8 mouse cellular contexts compared by ENCODE assay signal in genomic region chr15:88850146-88850826, GRCm38 (mm10). TPM values are rescaled to one million over a fixed set of nuclear protein-coding genes. Genes with fewer than 3 reads are reported as not detected.
DNase-seq lines count a peak whose midpoint lies in the region; ATAC-seq and TF ChIP-seq lines count a peak whose summit lies in the region.

No protein-coding gene starts in this region.

- no peak overlapping the region for H3K4me2 ChIP-seq in hindbrain, embryonic 15.5 days
- no peak overlapping the region for H3K4me2 ChIP-seq in midbrain, embryonic 15.5 days

- peak; percentile 57 for ATAC-seq in hindbrain, embryonic 15.5 days (ENCODE audit: low FRiP score, low read depth)
- no peak for ATAC-seq in megakaryocyte progenitor cell, adult 5-6 weeks (replicated peaks; ENCODE audit: poor library complexity)
- ATAC-seq in midbrain, embryonic 15.5 days (replicated peaks): no peak

- no peaks in the 10 kb centered on the region for H3K27me3 ChIP-seq in hindbrain, embryonic 15.5 days
- H3K27me3 ChIP-seq in midbrain, embryonic 15.5 days (replicated peaks): no peaks in the 10 kb centered on the region

- no peak overlapping the region for H3K4me3 ChIP-seq in hindbrain, embryonic 15.5 days
- H3K4me3 ChIP-seq in left cerebral cortex, adult 2 months: no peak overlapping the region
- H3K4me3 ChIP-seq in midbrain, embryonic 15.5 days: no peak overlapping the region

- intact Hi-C loops in left cerebral cortex, adult 2 months (cut with DNase I): no loop called here

- 52% methylated on average over 10 of the region's 10 CpGs for WGBS in hindbrain, embryonic 15.5 days
- 58% methylated on average over 10 of the region's 10 CpGs for WGBS in midbrain, embryonic 15.5 days

- H3K27ac ChIP-seq in hindbrain, embryonic 15.5 days (replicated peaks): 0 out of 2 replicates have a peak overlapping the region, but pooled peaks have one; percentile 20
- peak overlapping the region; percentile 83 for H3K27ac ChIP-seq in left cerebral cortex, adult 2 months
- H3K27ac ChIP-seq in midbrain, embryonic 15.5 days: no peak overlapping the region

- DNase-seq in 3134 (ENCODE audit: extremely low read depth, insufficient read length, low spot score): peak; percentile 66
- peak; percentile 76 for DNase-seq in adrenal gland, postnatal 25 days
- DNase-seq in frontal cortex, postnatal 36 days (ENCODE audit: low spot score in 2 of 2): peak; percentile 79 to 81
- peak; percentile 73 to 78 for DNase-seq in left cerebral cortex, adult 2 months (ENCODE audit: extremely low spot score in 1 of 2, low spot score in 2 of 2)
- peak; percentile 90 for DNase-seq in lung, postnatal 10 days

- TF ChIP-seq CTCF in left cerebral cortex, adult 2 months (IDR thresholded peaks at IDR 0.05): no peak

- H3K9ac ChIP-seq in hindbrain, embryonic 15.5 days: no peak overlapping the region
- no peak overlapping the region for H3K9ac ChIP-seq in midbrain, embryonic 15.5 days

- H3K9me3 ChIP-seq in hindbrain, embryonic 15.5 days: no peaks in the 10 kb centered on the region
- no peaks in the 10 kb centered on the region for H3K9me3 ChIP-seq in midbrain, embryonic 15.5 days

- peaks cover 14% of the 10 kb centered on the region for H3K4me1 ChIP-seq in hindbrain, embryonic 15.5 days (replicated peaks)
- H3K4me1 ChIP-seq in midbrain, embryonic 15.5 days: no peaks in the 10 kb centered on the region

- no peaks in the 10 kb centered on the region for H3K36me3 ChIP-seq in hindbrain, embryonic 15.5 days
- H3K36me3 ChIP-seq in midbrain, embryonic 15.5 days (replicated peaks): no peaks in the 10 kb centered on the region

RNA-seq across cellular contexts. Expression of gene Pim3, which starts 11.7 kb away (rescaled TPM):
- total RNA-seq in adrenal gland, postnatal 25 days (2021): 71.8 and 89.5 TPM in 2 replicates
- polyA plus RNA-seq in hindbrain, embryonic 15.5 days (2015; fragmentation: Nextera tagmentation; extraction: Ambion mirVana): 69.2 and 69.3 TPM in 2 replicates
- total RNA-seq in left cerebral cortex, adult 2 months (2021): 10 to 100 TPM; 46.8 to 50.0 TPM
- 11.0 and 18.0 TPM in 2 replicates for total RNA-seq in megakaryocyte progenitor cell, adult 5-6 weeks (2015)
- 11.1 and 14.3 TPM in 2 replicates for total RNA-seq in megakaryocyte progenitor cell, adult 5-6 weeks (2017)
- 69.0 and 72.4 TPM in 2 replicates for polyA plus RNA-seq in midbrain, embryonic 15.5 days (2015; fragmentation: Nextera tagmentation; extraction: Ambion mirVana)

RNA-seq across cellular contexts. Expression of gene Creld2, which starts 30.8 kb away (rescaled TPM):
- total RNA-seq in adrenal gland, postnatal 25 days (2021): 35.1 and 37.8 TPM in 2 replicates
- polyA plus RNA-seq in hindbrain, embryonic 15.5 days (2015; fragmentation: Nextera tagmentation; extraction: Ambion mirVana): 63.2 and 66.0 TPM in 2 replicates
- total RNA-seq in left cerebral cortex, adult 2 months (2021): 10 to 100 TPM; 22.1 to 26.3 TPM
- total RNA-seq in megakaryocyte progenitor cell, adult 5-6 weeks (2015): 65.2 and 68.1 TPM in 2 replicates
- 117 and 124 TPM in 2 replicates for total RNA-seq in megakaryocyte progenitor cell, adult 5-6 weeks (2017)
- 60.7 and 69.3 TPM in 2 replicates for polyA plus RNA-seq in midbrain, embryonic 15.5 days (2015; fragmentation: Nextera tagmentation; extraction: Ambion mirVana)

RNA-seq across cellular contexts. Expression of gene Alg12, which starts 31.2 kb away (rescaled TPM):
- 13.7 and 16.3 TPM in 2 replicates for total RNA-seq in adrenal gland, postnatal 25 days (2021)
- polyA plus RNA-seq in hindbrain, embryonic 15.5 days (2015; fragmentation: Nextera tagmentation; extraction: Ambion mirVana): 8.1 and 9.2 TPM in 2 replicates
- total RNA-seq in left cerebral cortex, adult 2 months (2021): 10 to 100 TPM; 13.3 to 14.4 TPM
- total RNA-seq in megakaryocyte progenitor cell, adult 5-6 weeks (2015): 10.9 and 18.2 TPM in 2 replicates
- total RNA-seq in megakaryocyte progenitor cell, adult 5-6 weeks (2017): 7.9 and 10.3 TPM in 2 replicates
- polyA plus RNA-seq in midbrain, embryonic 15.5 days (2015; fragmentation: Nextera tagmentation; extraction: Ambion mirVana): 9.4 and 9.6 TPM in 2 replicates
